Mouse (Mus musculus) inflammation-experienced regulatory T-cells, adult 6 months (primary cell): ENCODE results near the gene Gm364. TPM values are rescaled to one million over a fixed set of nuclear protein-coding genes. Genes with fewer than 3 reads are reported as not detected.

Experiments
- polyA plus RNA-seq, 3 experiments: library from polyadenylated mRNA; unstranded; fragments of 100-300 nt; shearing (Covaris generic); gene quantifications; one replicate each; pipeline ENCODE4 v1.2.1; 2017

The Gm364 gene
- polyA plus RNA-seq, 3 experiments from 2014 or later, result not detected

Other genes with a start within 250 kb of the Gm364 start
- gene Cd40lg, start 197.0 kb upstream of the Gm364 start, polyA plus RNA-seq, result 10 to 100 TPM; 65.0 to 80.7 (median 69.6) TPM
- gene Arhgef6, start 70.4 kb upstream of the Gm364 start, polyA plus RNA-seq, result 10 to 100 TPM; 74.2 to 95.3 (median 80.3) TPM
- 100 to 1,000 TPM in 1 of 3 experiments, 10 to 100 TPM in 2; 71.5 to 109 (median 89.7) TPM for gene Rbmx, start 16.1 kb upstream of the Gm364 start, polyA plus RNA-seq
- gene Gpr101, start 94.6 kb downstream of the Gm364 start, polyA plus RNA-seq, result not detected